Comparison of ENCODE assay signal across 19 mouse cellular contexts in genomic region chr5:148674281-148674680, GRCm38 (mm10).
DNase-seq lines count a peak whose midpoint lies in the region; ATAC-seq and TF ChIP-seq lines count a peak whose summit lies in the region.
"Had no signal": no experiment of that assay in that cellular context is flagged by ENCODE, and none has a peak within 500 bp of the region (broad histone marks: within the 10 kb centered on the region; RNA-seq: fewer than 3 reads in every experiment).

No protein-coding gene starts in this region.

- peak overlapping the region; percentile 51 for H3K27ac ChIP-seq in liver, embryonic 15.5 days (replicated peaks)
- H3K27ac ChIP-seq in intestine, postnatal 0 days (ENCODE audit: low read depth, low read length): no peak overlapping the region
- H3K27ac ChIP-seq: forebrain, embryonic 15.5 days; gastrocnemius, adult 2 months; heart, adult 2 months; kidney, postnatal 0 days; limb, embryonic 15.5 days had no signal

- ATAC-seq in liver, embryonic 15.5 days (ENCODE audit: insufficient read depth): no peak
- peak; percentile 62 for ATAC-seq in neutrophil, adult 5-6 weeks (ENCODE audit: extremely low read depth, insufficient number of reproducible peaks, low FRiP score, poor library complexity, severe bottlenecking)
- no peak for ATAC-seq in intestine, postnatal 0 days
- ATAC-seq: forebrain, embryonic 15.5 days had no signal

- H3K9ac ChIP-seq in liver, embryonic 15.5 days: no peak overlapping the region
- H3K9ac ChIP-seq in intestine, postnatal 0 days (ENCODE audit: low read depth, low read length): no peak overlapping the region
- H3K9ac ChIP-seq: forebrain, embryonic 15.5 days; limb, embryonic 15.5 days had no signal

- H3K36me3 ChIP-seq in liver, embryonic 15.5 days (replicated peaks): no peaks in the 10 kb centered on the region
- H3K36me3 ChIP-seq in intestine, postnatal 0 days (ENCODE audit: control insufficient read depth, insufficient read depth): no peaks in the 10 kb centered on the region
- H3K36me3 ChIP-seq: forebrain, embryonic 15.5 days; G1E; limb, embryonic 15.5 days had no signal

- no peak overlapping the region for H3K4me3 ChIP-seq in liver, embryonic 15.5 days (replicated peaks)
- no peak overlapping the region for H3K4me3 ChIP-seq in intestine, postnatal 0 days (ENCODE audit: low read depth, low read length)
- H3K4me3 ChIP-seq: forebrain, embryonic 15.5 days; gastrocnemius, adult 2 months; heart, adult 2 months; limb, embryonic 15.5 days had no signal

- H3K9me3 ChIP-seq in liver, embryonic 15.5 days (replicated peaks): 0 out of 2 replicates have a peak, but pooled peaks cover 3% of the 10 kb centered on the region
- no peaks in the 10 kb centered on the region for H3K9me3 ChIP-seq in intestine, postnatal 0 days (ENCODE audit: control insufficient read depth)
- H3K9me3 ChIP-seq: forebrain, embryonic 15.5 days; limb, embryonic 15.5 days had no signal

- no peaks in the 10 kb centered on the region; the same call in 1 of the 2 replicates for H3K4me1 ChIP-seq in liver, embryonic 15.5 days (replicated peaks)
- H3K4me1 ChIP-seq in intestine, postnatal 0 days (replicated peaks; ENCODE audit: control insufficient read depth, insufficient read depth, low read length): no peaks in the 10 kb centered on the region
- H3K4me1 ChIP-seq: forebrain, embryonic 15.5 days; limb, embryonic 15.5 days had no signal

- 46% methylated on average over 12 of the region's 12 CpGs for WGBS in liver, embryonic 15.5 days (ENCODE audit: insufficient replicate concordance)
- 77% methylated on average over 12 of the region's 12 CpGs for WGBS in intestine, postnatal 0 days

- no peak for TF ChIP-seq CTCF in intestine, postnatal 0 days (IDR thresholded peaks at IDR 0.05; ENCODE audit: low read depth)

- DNase-seq in liver: no peak
- DNase-seq in induced T-regulatory cell, adult 2 months (ENCODE audit: low read depth): peak; percentile 61
- no peak for DNase-seq in adrenal gland, adult 18-20 months (ENCODE audit: low spot score in 2 of 2)
- no peak for DNase-seq in urinary bladder, postnatal 4 days (ENCODE audit: low spot score in 2 of 2)
- DNase-seq: adrenal gland, postnatal 10 days; B cell, adult 2 months; cerebellum, postnatal 10 days; gastrocnemius, adult 2 months; heart, adult 2 months; lung, postnatal 10 days; right cerebral cortex, postnatal 25 days had no signal

- H3K4me2 ChIP-seq in liver, embryonic 15.5 days: no peak overlapping the region; the same call in 1 of the 2 replicates
- H3K4me2 ChIP-seq in intestine, postnatal 0 days (replicated peaks; ENCODE audit: low read depth): no peak overlapping the region
- H3K4me2 ChIP-seq: forebrain, embryonic 15.5 days; limb, embryonic 15.5 days; midbrain, embryonic 11.5 days had no signal

- no peaks in the 10 kb centered on the region for H3K27me3 ChIP-seq in liver, embryonic 15.5 days
- H3K27me3 ChIP-seq in intestine, postnatal 0 days (replicated peaks; ENCODE audit: control insufficient read depth, insufficient read depth, low read length): no peaks in the 10 kb centered on the region
- H3K27me3 ChIP-seq: forebrain, embryonic 15.5 days; limb, embryonic 15.5 days had no signal
